Mouse (Mus musculus) liver, postnatal 0 days (tissue): ENCODE measurements around the gene Fpgs. TPM values are rescaled to one million over a fixed set of nuclear protein-coding genes. Genes with fewer than 3 reads are reported as not detected.

ENCODE experiments used
- ATAC-seq: fragments of 200-750 bp; cut with Nextera tagmentation; 2 replicates; pipeline ENCODE4 v1.8.0; 2017; ENCODE audit warnings: mild to moderate bottlenecking, moderate library complexity
- DNase-seq: peaks from one replicate; pipeline ENCODE4 v3.0.0-alpha.2; 2016
- H3K27ac ChIP-seq: fragments of 300-500 bp; sonication (generic); 2 replicates; pipeline ENCODE4 v1.5.1; 2014; ENCODE audit warnings: antibody characterized with exemption, moderate library complexity, mild to moderate bottlenecking, low read depth
- H3K27me3 ChIP-seq: fragments of 300-500 bp; sonication (generic); 2 replicates; pipeline ENCODE4 v1.6.1; 2014; ENCODE audit warnings: low read length, control low read depth, mixed read lengths; ENCODE audit not compliant: insufficient read depth
- H3K36me3 ChIP-seq: fragments of 300-500 bp; sonication (generic); replicated peaks from 2 replicates; pipeline ENCODE4 v1.6.1; 2014; ENCODE audit warnings: mild to moderate bottlenecking, control low read depth, low read length, moderate library complexity, mixed read lengths; ENCODE audit not compliant: insufficient read depth
- H3K4me1 ChIP-seq: fragments of 300-500 bp; sonication (generic); 2 replicates; pipeline ENCODE4 v1.6.1; 2014; ENCODE audit warnings: antibody characterized with exemption, mild to moderate bottlenecking, control low read depth; ENCODE audit not compliant: insufficient read depth
- H3K4me2 ChIP-seq: fragments of 300-500 bp; sonication (generic); 2 replicates; pipeline ENCODE4 v1.6.1; 2014; ENCODE audit warnings: low read depth, mild to moderate bottlenecking, low read length, moderate library complexity, mixed read lengths
- H3K4me3 ChIP-seq: fragments of 300-500 bp; sonication (generic); 2 replicates; pipeline ENCODE4 v1.5.1; 2014; ENCODE audit warnings: low read depth, low read length
- H3K9ac ChIP-seq: fragments of 300-500 bp; sonication (generic); replicated peaks from 2 replicates; pipeline ENCODE4 v1.6.1; 2014; ENCODE audit warnings: mild to moderate bottlenecking, moderate library complexity
- H3K9me3 ChIP-seq: fragments of 300-500 bp; sonication (generic); 2 replicates; pipeline ENCODE4 v1.6.1; 2016; ENCODE audit warnings: mild to moderate bottlenecking, control low read depth, low read length, mixed read lengths
- CTCF ChIP-seq: sonication (generic); IDR thresholded peaks from 2 replicates; pipeline ENCODE4 v1.5.1; 2016; ENCODE audit warnings: antibody characterized with exemption, low read depth
- EP300 ChIP-seq: IDR thresholded peaks from 2 replicates; pipeline ENCODE4 v1.6.1; 2016; ENCODE audit warnings: antibody characterized with exemption, low read depth, mild to moderate bottlenecking
- WGBS: fragments of 180-500 bp; shearing (Covaris S2); extraction: QIAGEN DNeasy Blood & Tissue Kit; methylation state at CpG from one replicate; pipeline ENCODE4 v1.1.7; 2014; ENCODE audit not compliant: insufficient replicate concordance; 5-methylcytosine and 5-hydroxymethylcytosine counted together
- polyA plus RNA-seq: library from polyadenylated mRNA; unstranded; fragments of >200 nt; fragmentation: Nextera tagmentation; extraction: Ambion mirVana; gene quantifications from 2 replicates; pipeline ENCODE4 v1.2.1, GENCODE M21; 2015

The Fpgs gene
- polyA plus RNA-seq, 1 experiment from 2014 or later: 95.9 TPM

- H3K9ac ChIP-seq: no peak overlapping the region
- no peaks in the 10 kb centered on the region for H3K9me3 ChIP-seq
- peaks cover 56% of the 10 kb centered on the region for H3K36me3 ChIP-seq
- TF ChIP-seq CTCF: peak; percentile 92
- no peak for TF ChIP-seq EP300
- ATAC-seq (no peak), DNase-seq (peak; percentile 83)
- no peak overlapping the region for H3K4me2 ChIP-seq
- no peak overlapping the region for H3K27ac ChIP-seq
- H3K4me3 ChIP-seq: no peak overlapping the region
- no peaks in the 10 kb centered on the region for H3K27me3 ChIP-seq
- H3K4me1 ChIP-seq: peaks cover 18% of the 10 kb centered on the region
- WGBS: 37% methylated on average over 3 of the region's 3 CpGs
Observed at GRCm38 (mm10) chr2:32708643-32709042, 4.7 kb upstream of the Fpgs start.

- ATAC-seq: no peak
- TF ChIP-seq CTCF: no peak
- no peak for TF ChIP-seq EP300
- 87% methylated on average over 6 of the region's 6 CpGs for WGBS
- Histone ChIP-seq H3K27ac (no peak overlapping the region), H3K36me3 (peaks cover 58% of the 10 kb centered on the region), H3K4me3 (no peak overlapping the region), H3K27me3 (no peaks in the 10 kb centered on the region), H3K9ac (no peak overlapping the region), H3K4me1 (peaks cover 16% of the 10 kb centered on the region), H3K9me3 (no peaks in the 10 kb centered on the region), H3K4me2 (no peak overlapping the region)
- DNase-seq: no peak
Observed at GRCm38 (mm10) chr2:32706971-32707370, 3.0 kb upstream of the Fpgs start.

GRCm38 (mm10) chr2:32705018-32705417 lies 1.1 kb upstream of the Fpgs start:
- Histone ChIP-seq H3K9ac (no peak overlapping the region), H3K9me3 (no peaks in the 10 kb centered on the region)

GRCm38 (mm10) chr2:32703046-32703445 lies 899 bp downstream of the Fpgs start:
- peak overlapping the region; percentile 15 for H3K4me3 ChIP-seq

More at GRCm38 (mm10) chr2:32705018-32705417, 1.1 kb upstream of the Fpgs start:
- 91% methylated on average over 7 of the region's 7 CpGs for WGBS
- peaks cover 58% of the 10 kb centered on the region for H3K36me3 ChIP-seq
- H3K4me3 ChIP-seq: no peak overlapping the region
- H3K27me3 ChIP-seq: no peaks in the 10 kb centered on the region
- H3K4me2 ChIP-seq: no peak overlapping the region
- DNase-seq (no peak), ATAC-seq (no peak)
- peak overlapping the region; percentile 95 for H3K27ac ChIP-seq
- peaks cover 5% of the 10 kb centered on the region for H3K4me1 ChIP-seq
- TF ChIP-seq CTCF: no peak
- TF ChIP-seq EP300: no peak

GRCm38 (mm10) chr2:32700966-32701743 lies 2.8 kb downstream of the Fpgs start:
- Histone ChIP-seq H3K4me2 (peak overlapping the region; percentile 62), H3K4me1 (no peaks in the 10 kb centered on the region), H3K27ac (peak overlapping the region; percentile 95), H3K4me3 (peak overlapping the region; percentile 19; the same call in 1 of the 2 replicates), H3K36me3 (peaks cover 22% of the 10 kb centered on the region), H3K9me3 (no peaks in the 10 kb centered on the region), H3K27me3 (no peaks in the 10 kb centered on the region), H3K9ac (peak overlapping the region; percentile 54)
- ATAC-seq: peak; percentile 80
- no peak for TF ChIP-seq CTCF
- TF ChIP-seq EP300: peak; percentile 85
- peak; percentile 61 for DNase-seq
- WGBS: 72% methylated on average over 14 of the region's 14 CpGs

More at GRCm38 (mm10) chr2:32703046-32703445, 899 bp downstream of the Fpgs start:
- no peak for TF ChIP-seq CTCF
- no peak for TF ChIP-seq EP300
- no peaks in the 10 kb centered on the region for H3K9me3 ChIP-seq
- no peaks in the 10 kb centered on the region for H3K4me1 ChIP-seq
- peaks cover 39% of the 10 kb centered on the region for H3K36me3 ChIP-seq
- no peak for ATAC-seq
- H3K27ac ChIP-seq: peak overlapping the region; percentile 95
- no peak for DNase-seq
- no peaks in the 10 kb centered on the region for H3K27me3 ChIP-seq
- H3K4me2 ChIP-seq: peak overlapping the region; percentile 62
- peak overlapping the region; percentile 63 for H3K9ac ChIP-seq
- WGBS: 77% methylated on average over 8 of the region's 8 CpGs

- peak overlapping the region; percentile 95 for H3K27ac ChIP-seq
- no peak overlapping the region for H3K4me3 ChIP-seq
- peaks cover 7% of the 10 kb centered on the region; the same call in 1 of the 2 replicates for H3K36me3 ChIP-seq
- TF ChIP-seq EP300: no peak
- TF ChIP-seq CTCF: no peak
- 75% methylated on average over 6 of the region's 6 CpGs for WGBS
- ATAC-seq (no peak), DNase-seq (no peak)
- H3K27me3 ChIP-seq: no peaks in the 10 kb centered on the region
- peaks cover 1% of the 10 kb centered on the region; the same call in 1 of the 2 replicates for H3K4me1 ChIP-seq
- peak overlapping the region; percentile 56; the same call in 1 of the 2 replicates for H3K4me2 ChIP-seq
- no peaks in the 10 kb centered on the region for H3K9me3 ChIP-seq
- no peak overlapping the region for H3K9ac ChIP-seq
Observed at GRCm38 (mm10) chr2:32699680-32700079, 4.3 kb downstream of the Fpgs start.
